Mouse (Mus musculus) layer of hippocampus, adult 18-20 months (tissue): Measurements from ENCODE around the gene B4galt4. TPM values are rescaled to one million over a fixed set of nuclear protein-coding genes. Genes with fewer than 3 reads are reported as not detected.

ENCODE experiments used
- total RNA-seq, 2 experiments: library from RNA; stranded (reverse); gene quantifications; 2 replicates each; pipeline ENCODE4 v1.2.3; 2021

Gene B4galt4
- total RNA-seq, 2 experiments from 2014 or later = 35.1 to 35.7 TPM

Other genes with a start within 250 kb of the B4galt4 start
- gene Timmdc1, start 219.6 kb upstream of the B4galt4 start, total RNA-seq = 10 to 100 TPM; 29.1 to 29.5 TPM
- 10 to 100 TPM; 48.8 to 49.6 TPM for gene Poglut1, start 192.0 kb upstream of the B4galt4 start, total RNA-seq
- gene Tmem39a, start 183.6 kb upstream of the B4galt4 start, total RNA-seq = 10 to 100 TPM; 24.4 to 24.8 TPM
- gene Arhgap31, start 29.0 kb upstream of the B4galt4 start, total RNA-seq = 10 to 100 TPM; 18.0 to 19.5 TPM
- gene Upk1b, start 58.1 kb downstream of the B4galt4 start, total RNA-seq = 1 to 10 TPM; 3.0 to 5.4 TPM
- gene 4930435E12Rik, start 86.5 kb downstream of the B4galt4 start, total RNA-seq = not detected
- 10 to 100 TPM; 46.6 to 47.2 TPM for gene Igsf11, start 150.4 kb downstream of the B4galt4 start, total RNA-seq